Mouse (Mus musculus) thymus, postnatal 10 days (tissue): ENCODE measurements at regions not wholly inside any gene's neighbourhood (a gene's known extent, or its start where the extent isn't known, plus 50 kb on each side); places are given as distances from the start of the nearest gene placed in this dataset.
A peak's percentile ranks its signal among the peaks of the same experiment; 100 is the strongest.

ENCODE experiments used
- DNase-seq, 2 experiments: peaks; one replicate each; pipeline ENCODE4 v3.0.0; 2021; ENCODE audit warnings: low spot score in 2 of 2

- DNase-seq, result no peak
Observed at GRCm38 (mm10) chr13:37693617-37694016, 84.6 kb upstream of the Rreb1 start.

- no peak for DNase-seq
Observed at GRCm38 (mm10) chr13:37704475-37704874, 73.7 kb upstream of the Rreb1 start.

- DNase-seq, result no peak
Observed at GRCm38 (mm10) chr13:37705482-37705881, 72.7 kb upstream of the Rreb1 start.

GRCm38 (mm10) chr13:37710913-37711312 is 67.3 kb upstream of the Rreb1 start:
- peak in 1 of 2 experiments; percentile 32 for DNase-seq

- DNase-seq, result no peak
Observed at GRCm38 (mm10) chr13:37712908-37713496, 65.2 kb upstream of the Rreb1 start.

GRCm38 (mm10) chr13:37715058-37715712 is 63.0 kb upstream of the Rreb1 start:
- DNase-seq, result no peak

- DNase-seq, result no peak
Observed at GRCm38 (mm10) chr13:37715770-37716693, 62.2 kb upstream of the Rreb1 start.

GRCm38 (mm10) chr13:37717793-37718192 is 60.4 kb upstream of the Rreb1 start:
- no peak for DNase-seq

- DNase-seq, result no peak
Observed at GRCm38 (mm10) chr13:37718364-37718763, 59.8 kb upstream of the Rreb1 start.
